Mouse (Mus musculus): ENCODE measurements around the gene Ctnna2. TPM values are rescaled to one million over a fixed set of nuclear protein-coding genes. Genes with fewer than 3 reads are reported as not detected.
A peak's percentile ranks its signal among the peaks of the same experiment; 100 is the strongest.

The Ctnna2 gene
- polyA plus RNA-seq, 1 experiment from 2014 or later: 127 TPM

DNA sequence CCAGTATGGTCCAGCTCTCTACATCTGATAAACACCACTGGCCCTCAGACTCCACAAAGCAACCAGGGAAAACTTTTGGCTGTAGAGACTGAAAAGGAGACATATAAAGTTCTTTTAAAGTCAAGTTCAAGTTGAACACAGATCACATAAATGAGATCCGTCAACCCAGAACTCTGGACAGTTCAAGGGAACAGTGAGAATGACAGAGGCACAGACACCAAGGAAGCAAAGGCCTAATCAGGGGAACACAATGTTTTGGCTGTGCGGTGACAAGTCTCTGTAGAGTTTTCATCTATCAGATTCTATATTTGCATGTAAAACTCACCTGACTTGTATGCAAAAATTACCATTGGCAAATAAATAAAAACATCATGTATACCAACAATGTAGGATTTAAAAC is 929.3 kb downstream of the Ctnna2 start:
- Histone ChIP-seq H3K4me3 (no peak overlapping the region), H3K4me1 (peaks cover 21% of the 10 kb centered on the region), H3K9me3 (no peaks in the 10 kb centered on the region), H3K27ac (replicated peaks) (no peak overlapping the region), H3K27me3 (no peaks in the 10 kb centered on the region), H3K36me3 (no peaks in the 10 kb centered on the region), H3K4me2 (replicated peaks) (no peak overlapping the region), H3K9ac (replicated peaks) (no peak overlapping the region)
- 31% methylated on average over 2 of the region's 2 CpGs for WGBS
- peak; percentile 23; the same call in 1 of the 2 replicates for ATAC-seq (replicated peaks)

DNA sequence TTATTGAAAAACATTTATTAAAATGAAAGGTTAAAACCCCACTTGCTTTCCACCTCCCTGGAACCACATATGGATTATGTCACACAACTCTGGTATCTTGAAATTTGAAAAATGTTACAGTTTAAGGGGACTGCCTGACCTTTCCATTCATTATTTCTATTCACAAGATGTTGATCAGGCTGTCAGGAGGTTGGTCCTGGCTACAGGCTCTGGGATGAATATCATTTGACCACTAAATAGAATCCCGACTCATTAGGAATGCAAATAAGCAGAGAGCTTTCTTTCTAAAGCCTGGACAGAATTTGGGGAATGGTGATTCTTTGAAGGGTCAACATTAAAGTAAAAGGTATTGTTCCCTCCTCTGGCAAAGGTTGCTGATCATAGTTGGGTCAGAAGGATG is 931.9 kb downstream of the Ctnna2 start:
- H3K27me3 ChIP-seq: no peaks in the 10 kb centered on the region
- no peaks in the 10 kb centered on the region for H3K36me3 ChIP-seq
- WGBS: 0% methylated on average over 1 of the region's 1 CpGs
- H3K4me1 ChIP-seq: peaks cover 24% of the 10 kb centered on the region
- no peak overlapping the region for H3K4me3 ChIP-seq
- H3K9ac ChIP-seq (replicated peaks): no peak overlapping the region
- peak overlapping the region; percentile 49; the same call in 1 of the 2 replicates for H3K27ac ChIP-seq (replicated peaks)
- H3K4me2 ChIP-seq (replicated peaks): no peak overlapping the region
- ATAC-seq (replicated peaks): no peak
- no peaks in the 10 kb centered on the region for H3K9me3 ChIP-seq

DNA sequence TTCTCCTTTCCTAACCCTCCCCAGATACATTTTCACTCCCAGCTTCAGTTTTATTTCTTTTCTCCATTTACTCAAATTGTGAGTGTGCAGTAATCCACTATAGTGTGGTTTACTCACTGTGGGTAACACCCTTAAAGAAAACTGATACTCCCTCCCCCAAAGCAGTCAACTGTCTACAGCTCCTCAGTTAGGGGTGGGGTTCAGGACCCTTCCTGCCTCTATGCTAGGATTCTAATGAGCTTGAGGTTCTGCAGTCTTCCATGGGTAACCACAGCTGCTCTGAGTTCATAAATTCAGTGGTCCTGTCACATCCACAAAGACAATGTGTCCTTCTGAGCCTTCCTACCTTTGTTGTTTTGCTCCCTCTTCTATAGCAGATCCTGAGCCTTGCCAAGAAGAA is 954.4 kb downstream of the Ctnna2 start:
- Histone ChIP-seq H3K9me3 (no peaks in the 10 kb centered on the region), H3K9ac (replicated peaks) (no peak overlapping the region), H3K4me1 (no peaks in the 10 kb centered on the region), H3K27me3 (no peaks in the 10 kb centered on the region), H3K4me2 (replicated peaks) (no peak overlapping the region), H3K27ac (replicated peaks) (no peak overlapping the region), H3K36me3 (no peaks in the 10 kb centered on the region), H3K4me3 (no peak overlapping the region)
- ATAC-seq (replicated peaks): no peak

DNA sequence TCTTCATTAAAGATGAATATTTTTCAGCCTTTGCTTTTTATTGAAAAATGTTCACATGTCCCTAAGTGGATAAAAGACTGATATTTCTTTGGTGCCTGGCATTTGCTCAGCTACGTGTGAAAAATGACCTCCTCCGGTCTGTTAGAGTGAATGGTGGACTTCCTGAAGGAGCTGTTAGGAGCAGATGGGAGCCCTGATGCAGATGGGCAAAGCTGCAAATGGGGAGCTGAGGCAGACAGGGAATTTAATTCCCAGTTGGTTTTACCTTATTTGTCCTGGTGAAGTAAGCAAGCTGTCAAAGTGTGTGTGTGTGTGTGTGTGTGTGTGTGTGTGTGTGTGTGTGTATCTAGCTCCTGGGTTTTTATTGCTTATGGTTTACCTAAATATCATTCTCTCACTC is 966.3 kb downstream of the Ctnna2 start:
- no peaks in the 10 kb centered on the region for H3K36me3 ChIP-seq
- 57% methylated on average over 2 of the region's 2 CpGs for WGBS
- ATAC-seq (replicated peaks): no peak; the same call in 1 of the 2 replicates
- no peaks in the 10 kb centered on the region for H3K27me3 ChIP-seq
- no peak overlapping the region for H3K4me2 ChIP-seq (replicated peaks)
- no peak overlapping the region for H3K27ac ChIP-seq (replicated peaks)
- no peaks in the 10 kb centered on the region for H3K4me1 ChIP-seq
- H3K9me3 ChIP-seq: no peaks in the 10 kb centered on the region
- no peak overlapping the region for H3K9ac ChIP-seq (replicated peaks)
- H3K4me3 ChIP-seq: no peak overlapping the region

DNA sequence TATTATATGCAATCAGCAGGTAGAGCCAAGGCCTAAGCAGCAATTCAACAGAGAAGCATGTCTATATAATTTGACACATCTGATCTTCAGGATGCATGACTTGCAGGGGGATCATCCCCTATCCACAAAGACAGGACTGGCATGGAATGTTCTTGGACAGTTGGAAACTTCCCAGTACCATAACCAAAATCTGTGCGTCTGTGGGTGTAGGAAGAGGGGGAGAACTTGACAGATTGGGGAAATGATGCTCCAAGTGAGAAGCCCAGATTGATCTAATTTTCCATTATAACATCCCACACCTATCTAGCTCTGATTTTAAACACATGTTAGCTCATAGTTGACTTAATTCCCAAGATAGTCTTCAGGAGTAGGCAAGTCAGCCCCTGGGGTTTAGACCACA is 968.5 kb downstream of the Ctnna2 start:
- Histone ChIP-seq H3K27ac (replicated peaks) (no peak overlapping the region), H3K27me3 (no peaks in the 10 kb centered on the region), H3K9me3 (no peaks in the 10 kb centered on the region), H3K4me1 (no peaks in the 10 kb centered on the region), H3K4me2 (replicated peaks) (no peak overlapping the region), H3K36me3 (no peaks in the 10 kb centered on the region), H3K9ac (replicated peaks) (no peak overlapping the region), H3K4me3 (no peak overlapping the region)
- no peak for ATAC-seq (replicated peaks)
- 62% methylated on average over 1 of the region's 1 CpGs for WGBS

DNA sequence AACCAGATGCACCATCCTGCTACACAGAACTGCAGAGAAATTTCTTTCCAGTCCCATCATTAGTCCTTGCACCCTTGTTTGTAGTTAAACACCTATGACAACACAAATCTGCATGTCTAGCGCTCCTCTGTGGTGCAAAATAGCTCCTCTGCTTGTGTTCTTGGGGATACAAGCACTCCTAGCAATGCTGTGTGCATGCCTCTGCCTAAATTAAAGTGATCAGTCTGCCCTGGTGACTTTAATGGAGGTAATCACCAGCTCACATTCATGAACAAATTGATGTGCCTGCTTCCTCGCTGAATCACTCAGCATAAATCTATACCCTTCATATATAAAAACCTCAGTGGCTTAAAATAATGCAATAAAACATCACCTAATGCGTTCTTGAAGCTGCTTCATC is 987.4 kb downstream of the Ctnna2 start:
- H3K4me3 ChIP-seq: no peak overlapping the region
- no peak overlapping the region for H3K27ac ChIP-seq (replicated peaks)
- no peak overlapping the region for H3K9ac ChIP-seq (replicated peaks)
- WGBS: 71% methylated on average over 3 of the region's 3 CpGs
- ATAC-seq (replicated peaks): no peak
- H3K27me3 ChIP-seq: no peaks in the 10 kb centered on the region
- no peaks in the 10 kb centered on the region for H3K4me1 ChIP-seq
- no peaks in the 10 kb centered on the region for H3K36me3 ChIP-seq
- no peaks in the 10 kb centered on the region for H3K9me3 ChIP-seq
- no peak overlapping the region for H3K4me2 ChIP-seq (replicated peaks)

DNA sequence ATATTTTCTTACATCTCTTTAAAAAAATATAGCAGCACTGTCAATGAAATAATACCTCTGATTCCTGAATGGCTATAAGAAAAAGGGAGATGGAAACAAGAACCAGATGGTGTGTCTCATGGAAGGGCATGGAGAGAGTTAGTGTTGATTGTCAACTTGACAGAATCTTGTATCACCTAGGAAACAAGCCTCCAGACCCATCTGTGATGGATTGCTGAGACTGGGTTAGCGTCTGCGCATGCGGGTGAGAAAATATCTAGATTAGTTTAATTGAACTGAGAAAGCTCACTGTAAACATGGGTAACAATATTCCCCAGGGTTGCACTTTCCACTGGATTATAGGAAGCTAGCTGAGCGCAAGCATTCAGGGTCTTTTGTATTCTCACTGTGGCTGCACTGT is 994.7 kb downstream of the Ctnna2 start:
- H3K4me1 ChIP-seq: peaks cover 10% of the 10 kb centered on the region
- ATAC-seq (replicated peaks): peak; percentile 91
- H3K9me3 ChIP-seq: no peaks in the 10 kb centered on the region
- 48% methylated on average over 4 of the region's 4 CpGs for WGBS
- H3K9ac ChIP-seq (replicated peaks): no peak overlapping the region
- H3K36me3 ChIP-seq: no peaks in the 10 kb centered on the region
- H3K27ac ChIP-seq (replicated peaks): peak overlapping the region; percentile 59
- H3K4me3 ChIP-seq: no peak overlapping the region
- no peak overlapping the region for H3K4me2 ChIP-seq (replicated peaks)
- no peaks in the 10 kb centered on the region for H3K27me3 ChIP-seq

DNA sequence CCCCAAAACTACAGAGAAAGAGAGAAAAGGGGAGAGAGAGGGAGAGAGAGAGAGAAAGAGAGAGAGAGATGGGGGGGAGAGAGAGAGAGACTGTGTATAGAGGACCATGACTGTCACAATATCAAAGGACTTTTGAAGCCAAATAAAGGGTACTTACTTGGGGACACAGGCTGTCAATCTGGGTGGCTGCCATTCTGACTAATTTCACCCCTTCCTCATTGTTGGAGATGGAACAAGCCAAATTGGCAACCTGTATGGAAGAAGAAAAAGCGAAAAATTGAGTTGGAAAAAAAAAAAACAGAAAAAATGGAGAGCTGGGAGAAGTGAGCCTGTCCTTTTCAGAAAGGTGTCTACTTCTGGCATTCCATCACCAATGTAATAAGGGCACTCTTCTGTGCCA is 997.8 kb downstream of the Ctnna2 start:
- no peak overlapping the region for H3K4me3 ChIP-seq
- peaks cover 26% of the 10 kb centered on the region for H3K4me1 ChIP-seq
- no peak for ATAC-seq (replicated peaks)
- no peak overlapping the region for H3K9ac ChIP-seq (replicated peaks)
- no peaks in the 10 kb centered on the region for H3K27me3 ChIP-seq
- no peaks in the 10 kb centered on the region for H3K9me3 ChIP-seq
- H3K36me3 ChIP-seq: no peaks in the 10 kb centered on the region
- H3K27ac ChIP-seq (replicated peaks): no peak overlapping the region
- 73% methylated on average over 1 of the region's 1 CpGs for WGBS
- no peak overlapping the region for H3K4me2 ChIP-seq (replicated peaks)

DNA sequence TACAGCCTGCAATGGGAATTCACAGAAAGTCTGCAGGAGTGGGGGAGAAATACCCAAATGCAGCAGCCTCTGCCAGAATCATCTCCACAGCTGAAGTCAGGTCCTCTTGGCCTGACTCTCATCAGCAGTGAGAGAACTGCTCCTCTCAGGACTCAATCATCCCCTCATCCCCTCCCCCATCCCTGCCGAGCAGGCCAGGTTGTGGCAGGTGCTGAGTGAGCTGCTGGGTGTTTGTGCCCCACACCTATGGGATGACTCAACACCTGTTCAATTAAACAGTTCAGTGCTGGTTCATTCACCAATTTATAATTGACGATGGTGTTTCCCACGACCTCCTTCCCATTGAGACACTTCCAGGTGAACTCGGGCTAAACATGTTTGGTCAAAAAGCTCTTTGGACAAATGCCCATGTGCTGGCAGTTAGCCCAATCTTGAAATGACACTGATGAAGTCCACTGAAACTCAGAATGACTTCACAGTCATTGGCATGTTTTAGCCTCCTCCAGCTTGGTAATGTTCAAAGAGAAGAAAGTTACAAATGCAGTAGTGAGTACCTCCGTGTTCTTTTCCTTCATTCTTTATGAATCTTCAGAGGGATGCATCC is 1000.1 kb downstream of the Ctnna2 start:
- WGBS: 60% methylated on average over 5 of the region's 5 CpGs
- Histone ChIP-seq H3K9me3 (no peaks in the 10 kb centered on the region), H3K4me1 (peaks cover 20% of the 10 kb centered on the region), H3K27ac (replicated peaks) (no peak overlapping the region), H3K4me3 (no peak overlapping the region), H3K9ac (replicated peaks) (no peak overlapping the region), H3K4me2 (replicated peaks) (no peak overlapping the region), H3K27me3 (no peaks in the 10 kb centered on the region), H3K36me3 (no peaks in the 10 kb centered on the region)
- 0 out of 2 replicates have a peak, but pooled peaks have one; percentile 55 for ATAC-seq (replicated peaks)

DNA sequence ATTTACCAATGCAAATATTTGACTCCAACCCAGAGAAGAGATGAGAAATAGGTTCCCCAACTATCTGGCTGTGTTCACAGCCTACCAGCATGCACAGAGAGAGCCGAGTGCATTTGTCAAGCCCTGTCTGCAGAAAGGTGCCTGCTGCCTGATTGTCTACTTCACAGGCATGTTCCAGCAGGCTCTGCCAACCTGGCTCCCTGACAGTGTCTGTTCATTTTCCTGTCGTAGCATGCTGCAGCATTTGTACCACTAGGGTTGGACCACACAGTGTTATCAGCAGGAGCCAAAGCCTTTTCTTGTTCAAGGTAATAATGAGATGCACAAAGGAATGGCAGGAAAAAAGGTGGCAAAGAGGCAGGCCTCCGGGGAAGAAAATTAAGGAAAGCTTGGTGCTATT is 1001.7 kb downstream of the Ctnna2 start:
- Histone ChIP-seq H3K27me3 (no peaks in the 10 kb centered on the region), H3K4me1 (peaks cover 16% of the 10 kb centered on the region), H3K4me2 (replicated peaks) (no peak overlapping the region), H3K9me3 (no peaks in the 10 kb centered on the region), H3K4me3 (no peak overlapping the region), H3K9ac (replicated peaks) (no peak overlapping the region), H3K36me3 (peaks cover 2% of the 10 kb centered on the region; the same call in 1 of the 2 replicates), H3K27ac (replicated peaks) (peak overlapping the region; percentile 49)
- ATAC-seq (replicated peaks): peak; percentile 91
- WGBS: 4% methylated on average over 3 of the region's 3 CpGs

DNA sequence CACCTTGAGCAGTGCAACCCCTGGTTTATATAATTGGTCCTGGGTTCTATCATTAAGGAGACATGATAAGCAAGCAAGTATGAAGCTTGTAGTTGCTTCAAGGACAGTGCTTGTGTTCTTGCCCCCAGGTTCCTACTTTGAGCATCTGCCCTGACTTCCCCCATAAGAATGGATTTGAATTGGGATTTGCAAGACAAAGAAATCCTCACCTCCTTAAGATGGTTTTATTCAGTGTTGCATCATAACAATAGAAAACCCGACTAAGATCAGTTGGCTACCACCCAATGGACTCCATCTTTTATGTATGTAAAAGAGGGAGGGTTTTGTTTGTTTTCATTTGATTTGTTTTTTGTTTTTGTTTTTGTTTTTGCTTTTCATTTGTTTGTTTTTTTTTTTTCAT is 1005.2 kb downstream of the Ctnna2 start:
- no peak for ATAC-seq (replicated peaks)
- H3K4me1 ChIP-seq: peaks cover 13% of the 10 kb centered on the region
- H3K4me3 ChIP-seq: no peak overlapping the region
- 64% methylated on average over 1 of the region's 1 CpGs for WGBS
- H3K27ac ChIP-seq (replicated peaks): no peak overlapping the region
- peaks cover 2% of the 10 kb centered on the region; the same call in 1 of the 2 replicates for H3K36me3 ChIP-seq
- no peaks in the 10 kb centered on the region for H3K9me3 ChIP-seq
- H3K27me3 ChIP-seq: no peaks in the 10 kb centered on the region
- H3K9ac ChIP-seq (replicated peaks): no peak overlapping the region
- no peak overlapping the region for H3K4me2 ChIP-seq (replicated peaks)

DNA sequence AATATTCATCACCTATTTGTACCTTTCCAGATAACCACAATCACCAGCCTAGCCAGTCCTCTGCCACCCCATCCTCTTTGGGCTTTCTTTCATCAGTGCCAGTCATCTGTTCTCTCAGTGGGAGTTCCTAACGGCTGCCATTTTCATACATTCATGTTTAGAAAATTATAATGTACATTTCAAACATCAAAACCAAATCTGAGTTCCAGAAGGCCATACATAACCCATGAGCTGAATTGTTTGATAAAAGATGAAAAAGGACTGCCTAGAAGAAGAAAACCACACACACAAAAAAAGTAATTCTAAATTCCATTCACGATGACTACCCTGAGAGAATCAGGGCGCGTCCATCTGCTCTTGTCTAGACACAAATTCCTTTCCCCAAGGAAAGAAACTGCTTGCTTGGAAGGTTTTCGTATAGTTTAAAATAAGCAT is 1014.5 kb downstream of the Ctnna2 start:
- Histone ChIP-seq H3K4me3 (no peak overlapping the region), H3K27ac (replicated peaks) (0 out of 2 replicates have a peak overlapping the region, but pooled peaks have one; percentile 19), H3K27me3 (no peaks in the 10 kb centered on the region), H3K4me2 (replicated peaks) (no peak overlapping the region), H3K4me1 (no peaks in the 10 kb centered on the region), H3K9ac (replicated peaks) (no peak overlapping the region), H3K9me3 (no peaks in the 10 kb centered on the region), H3K36me3 (no peaks in the 10 kb centered on the region)
- ATAC-seq (replicated peaks): no peak
- 64% methylated on average over 5 of the region's 5 CpGs for WGBS

DNA sequence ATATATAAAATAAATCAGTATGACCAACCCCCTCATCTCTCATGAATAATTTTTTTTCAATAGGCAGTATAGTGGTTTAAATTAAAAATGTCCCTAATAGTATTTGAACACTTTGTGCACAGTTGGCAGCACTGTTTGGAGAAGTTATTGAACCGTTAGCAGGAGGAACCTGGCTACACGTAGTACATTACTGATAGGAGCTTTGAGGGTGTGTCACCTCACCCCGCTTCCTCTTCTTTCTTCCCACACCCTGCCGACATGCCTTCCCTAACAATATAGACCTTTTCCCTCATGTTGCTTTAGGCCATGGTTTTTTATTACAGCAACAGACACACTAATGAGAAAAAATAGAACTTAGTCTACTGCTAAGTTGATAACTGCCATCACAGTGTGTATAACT is 1071.4 kb downstream of the Ctnna2 start:
- WGBS: 76% methylated on average over 4 of the region's 4 CpGs
- Histone ChIP-seq H3K27me3 (no peaks in the 10 kb centered on the region), H3K9ac (replicated peaks) (no peak overlapping the region), H3K36me3 (no peaks in the 10 kb centered on the region), H3K9me3 (no peaks in the 10 kb centered on the region), H3K4me2 (replicated peaks) (no peak overlapping the region), H3K4me3 (no peak overlapping the region), H3K4me1 (no peaks in the 10 kb centered on the region), H3K27ac (replicated peaks) (no peak overlapping the region)
- no peak for ATAC-seq (replicated peaks)

Data from forebrain, embryonic 15.5 days (tissue).